Mouse (Mus musculus): ENCODE measurements at regions not wholly inside any gene's neighbourhood (a gene's known extent, or its start where the extent isn't known, plus 50 kb on each side); places are given as distances from the start of the nearest gene placed in this dataset.
"Not testable (repeated sequence)": the region's sequence is repeated elsewhere in the genome, so short reads cannot be mapped to it uniquely, and the experiment has no call there.

DNA sequence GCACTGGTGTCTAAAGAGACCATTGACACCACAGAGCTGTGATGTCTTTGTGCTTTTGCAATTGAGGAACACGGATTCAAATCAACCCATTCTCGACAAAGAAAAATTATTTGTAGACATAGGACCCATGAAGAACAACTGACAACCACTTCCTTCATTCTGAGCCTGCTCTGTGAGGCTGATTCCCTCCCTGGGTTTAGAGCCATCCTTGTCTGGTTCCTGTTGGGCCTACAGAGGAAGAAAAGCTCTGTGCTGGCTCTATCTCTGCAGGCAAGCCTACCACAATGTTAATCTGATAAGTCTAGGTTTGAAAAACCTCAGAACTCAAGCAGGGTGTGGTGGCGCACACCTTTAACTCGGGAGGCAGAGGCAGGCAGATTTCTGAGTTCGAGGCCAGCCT lies 84.2 kb upstream of the Tbl1xr1 start:
- no peak for DNase-seq (ENCODE audit: low spot score in 2 of 2)

DNA sequence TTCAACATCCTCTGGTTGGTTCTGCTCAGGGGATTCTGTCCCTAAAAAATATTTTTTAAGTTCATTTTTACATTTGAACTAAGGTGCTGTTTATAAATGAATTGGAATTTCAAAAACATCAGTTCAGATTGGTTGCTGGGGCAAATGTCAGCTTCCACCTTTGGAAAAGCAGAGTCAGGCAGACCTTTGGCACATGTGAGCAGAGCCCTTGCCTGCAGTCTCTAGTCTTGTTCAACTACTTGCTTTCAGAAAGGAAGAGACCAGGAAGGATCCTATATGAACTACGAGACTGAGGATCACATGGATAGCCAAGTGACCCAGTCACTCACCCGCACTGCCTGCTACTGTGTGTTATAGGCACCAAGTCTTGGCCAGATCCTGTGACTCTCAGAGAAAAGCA lies 82.5 kb upstream of the Tbl1xr1 start:
- DNase-seq (ENCODE audit: low spot score in 2 of 2), result no peak

DNA sequence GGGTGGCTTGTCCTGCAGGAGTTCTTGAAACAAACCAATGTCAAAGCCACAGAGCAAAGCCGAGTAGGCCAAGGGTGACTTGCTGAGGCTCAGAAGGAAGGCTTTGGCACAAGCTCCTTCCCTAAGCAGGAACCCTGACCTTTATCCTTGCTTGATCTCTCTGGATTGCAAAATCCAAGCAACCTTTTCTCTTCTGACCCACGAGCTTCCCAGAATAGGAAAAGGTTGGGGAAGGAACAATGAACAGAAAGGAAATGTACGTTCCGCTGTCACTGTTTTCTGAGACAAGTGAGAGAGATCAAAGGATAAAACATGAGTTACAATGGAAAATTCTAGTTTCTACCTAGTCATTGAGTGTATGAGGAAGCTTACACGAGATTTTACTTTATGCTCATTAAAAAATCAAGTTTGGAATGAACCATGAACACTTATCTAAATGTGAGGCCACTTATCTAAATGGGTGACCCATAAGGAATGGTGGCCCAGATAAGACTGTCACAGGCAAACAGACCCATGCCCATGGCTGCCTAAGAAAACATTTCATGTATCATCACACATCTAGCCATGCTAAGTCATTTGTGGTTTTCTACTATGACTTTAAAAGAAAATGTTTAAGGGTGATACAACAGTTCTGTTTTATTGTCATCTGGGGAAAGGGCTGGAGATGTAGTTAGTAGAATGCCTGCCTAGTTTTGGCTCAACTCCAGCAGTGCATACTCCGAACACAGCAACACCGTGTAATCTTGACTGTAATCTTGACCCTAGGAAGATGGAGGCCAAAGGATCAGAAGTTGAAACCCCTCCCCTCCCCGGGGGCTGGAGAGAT lies 80.7 kb upstream of the Tbl1xr1 start:
- no peak for DNase-seq (ENCODE audit: low spot score in 2 of 2)

DNA sequence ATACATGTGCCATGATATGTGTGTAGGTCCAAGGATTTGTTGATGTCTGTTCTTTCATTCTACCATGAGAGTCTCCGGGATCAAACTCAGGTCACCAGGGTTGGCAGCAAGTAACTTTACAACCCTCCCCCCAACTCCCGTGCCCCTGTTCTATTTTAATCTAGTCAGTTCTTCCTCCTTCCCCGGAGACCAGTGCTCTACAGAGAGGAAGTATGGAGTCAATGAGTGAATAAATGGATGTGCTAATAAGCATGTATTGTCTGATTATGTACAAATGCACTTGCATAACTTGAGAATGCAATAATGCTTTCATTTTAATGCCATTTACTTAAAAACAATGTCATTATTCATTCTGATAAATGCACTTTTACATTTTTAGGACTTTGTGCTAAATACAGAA lies 79.1 kb upstream of the Tbl1xr1 start:
- DNase-seq (ENCODE audit: low spot score in 2 of 2), result no peak

DNA sequence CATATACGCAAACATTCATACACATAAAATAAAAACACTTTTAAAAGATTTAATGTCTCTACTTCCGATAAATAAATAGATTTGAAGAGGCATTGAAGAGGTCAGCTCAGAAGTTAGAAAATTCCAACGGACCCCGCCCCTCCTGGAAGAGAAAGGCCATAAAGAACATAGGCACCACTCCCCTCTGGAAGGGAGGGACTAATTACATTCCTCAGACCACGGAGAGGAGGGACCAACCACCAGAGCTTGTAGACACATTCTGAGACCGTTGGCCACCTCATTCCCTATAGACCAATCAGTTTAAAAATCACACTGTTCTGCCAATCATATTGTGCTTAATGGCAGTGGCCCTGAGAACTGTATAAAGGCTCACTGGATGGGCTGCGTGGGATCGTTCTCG lies 71.0 kb upstream of the Tbl1xr1 start:
- no peak for DNase-seq (ENCODE audit: low spot score in 2 of 2)

DNA sequence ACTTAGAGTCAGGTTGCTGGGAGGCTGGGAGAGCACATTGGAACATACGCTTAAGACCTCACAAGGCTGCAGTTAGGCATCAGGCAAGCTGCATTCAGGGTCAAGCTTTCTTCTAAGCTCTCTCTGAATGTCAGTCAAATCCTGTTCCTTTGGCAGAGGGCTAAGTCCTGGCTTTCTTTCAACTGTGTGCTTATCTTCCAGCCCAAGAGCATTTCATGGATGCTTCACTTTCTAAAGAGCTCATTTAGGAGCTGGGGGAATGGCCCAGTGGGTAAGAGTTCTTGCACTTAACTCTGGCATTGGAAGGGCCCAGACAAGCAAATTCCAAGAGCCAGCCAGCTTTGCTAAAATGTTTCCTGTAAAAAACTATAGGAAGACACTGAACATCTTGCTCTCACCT lies 70.3 kb upstream of the Tbl1xr1 start:
- no peak for DNase-seq (ENCODE audit: low spot score in 2 of 2)

DNA sequence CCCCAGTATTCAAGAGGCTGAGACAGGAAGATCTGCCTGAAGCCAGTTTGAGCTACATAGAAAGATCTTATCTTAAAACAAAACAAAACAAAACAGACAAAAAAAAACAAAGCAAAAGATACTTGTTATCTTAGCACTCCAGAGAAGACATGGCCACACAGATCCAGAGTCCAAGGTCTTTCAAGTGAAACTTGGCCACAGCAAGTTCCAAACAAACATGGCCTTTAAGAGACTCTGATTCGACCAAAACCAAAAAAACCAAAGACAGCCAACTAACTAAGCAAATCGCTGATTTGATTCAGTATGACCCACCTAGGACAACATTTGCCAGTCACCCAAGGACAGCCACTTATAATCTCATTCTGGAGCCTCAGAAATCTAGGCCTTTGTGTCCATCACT lies 69.8 kb upstream of the Tbl1xr1 start:
- DNase-seq (ENCODE audit: low spot score in 2 of 2), result no peak

DNA sequence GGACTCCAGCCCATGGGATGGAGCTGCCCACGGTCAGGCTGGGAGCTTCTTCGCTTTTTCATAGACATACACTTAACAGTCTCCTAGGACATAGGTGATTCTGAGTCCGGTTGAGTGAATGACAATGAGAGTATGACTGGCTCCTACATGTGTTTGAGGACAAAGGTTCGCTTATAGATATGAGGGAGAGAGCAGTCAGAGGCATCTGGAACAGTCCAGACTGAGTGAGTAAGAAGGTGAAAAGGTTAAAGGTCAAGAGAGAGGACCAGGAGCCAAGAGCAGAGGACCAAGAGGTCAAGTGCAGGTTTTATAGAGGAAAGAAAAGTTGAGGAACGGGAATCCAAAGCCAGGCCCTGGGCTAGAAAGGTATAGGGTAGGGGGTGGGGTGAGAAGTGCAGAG lies 68.7 kb upstream of the Tbl1xr1 start:
- no peak for DNase-seq (ENCODE audit: low spot score in 2 of 2)

DNA sequence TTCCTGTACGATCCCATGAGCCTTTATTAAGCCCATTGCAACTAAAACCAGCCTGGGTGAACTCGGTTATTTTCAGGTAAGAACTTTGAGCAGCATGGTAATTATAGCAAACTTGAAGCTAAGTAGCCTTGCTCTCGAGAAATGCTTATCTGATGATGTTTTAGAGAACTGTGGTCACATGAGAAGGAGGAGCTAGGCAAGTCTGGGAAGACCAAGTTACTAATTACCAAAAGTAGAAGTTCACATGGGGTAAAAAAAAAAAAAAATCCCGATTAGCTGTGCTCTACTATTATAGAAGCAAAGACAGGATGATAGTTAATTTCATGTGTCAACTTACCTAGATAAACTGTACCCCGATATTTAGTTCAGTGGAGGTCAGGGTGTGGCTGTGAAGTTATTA lies 68.0 kb upstream of the Tbl1xr1 start:
- no peak for DNase-seq (ENCODE audit: low spot score in 2 of 2)

DNA sequence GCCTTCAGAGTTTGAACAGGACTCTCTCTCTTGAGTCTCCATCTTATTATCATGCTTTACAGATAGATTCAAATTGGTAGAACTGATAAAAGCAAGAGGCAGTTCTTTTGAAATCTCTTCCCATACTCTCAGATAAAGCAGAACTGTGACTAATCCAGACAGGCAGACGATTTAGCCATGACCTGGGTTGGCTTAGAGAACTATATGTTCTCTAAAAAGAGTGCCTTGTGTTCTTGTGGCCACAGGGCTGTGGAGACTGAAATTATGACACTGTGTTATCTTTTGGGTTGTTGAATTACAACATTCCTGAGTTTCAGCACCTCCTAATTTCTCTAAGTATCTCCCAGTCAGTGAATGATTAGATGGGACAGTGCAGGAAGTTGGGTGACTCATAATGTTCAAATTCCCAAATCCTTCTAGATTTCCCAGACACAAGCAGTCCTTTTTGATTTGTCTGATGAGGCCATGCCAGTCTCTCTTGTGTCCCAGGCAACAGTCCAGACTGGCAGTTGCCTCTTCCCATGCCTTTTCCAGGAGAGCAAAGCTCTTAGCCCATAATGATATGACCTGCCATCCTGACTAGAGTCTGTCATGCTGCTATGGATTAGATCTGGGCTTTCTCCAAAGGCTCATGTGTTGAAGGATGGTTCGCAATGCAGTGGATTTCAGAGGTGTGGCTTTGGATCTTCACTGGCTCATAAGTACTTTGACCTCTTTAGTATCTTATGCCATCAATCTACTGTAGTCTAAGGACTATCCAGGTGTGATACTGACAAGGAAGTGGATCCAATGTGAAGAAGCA lies 66.4 kb upstream of the Tbl1xr1 start:
- DNase-seq (ENCODE audit: low spot score in 2 of 2), result no peak

DNA sequence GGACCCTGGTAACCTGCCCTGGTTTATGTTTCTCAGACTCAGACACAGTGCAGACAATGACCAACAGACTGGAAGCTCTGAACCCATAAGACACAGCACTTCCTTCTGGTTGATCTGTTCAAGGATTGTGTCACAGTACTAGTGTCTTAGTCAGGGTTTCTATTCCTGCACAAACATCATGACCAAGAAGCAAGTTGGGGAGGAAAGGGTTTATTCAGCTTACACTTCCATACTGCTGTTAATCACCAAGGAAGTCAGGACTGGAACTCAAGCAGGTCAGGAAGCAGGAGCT lies 65.8 kb upstream of the Tbl1xr1 start:
- not testable (repeated sequence) for DNase-seq (ENCODE audit: low spot score in 2 of 2)

DNA sequence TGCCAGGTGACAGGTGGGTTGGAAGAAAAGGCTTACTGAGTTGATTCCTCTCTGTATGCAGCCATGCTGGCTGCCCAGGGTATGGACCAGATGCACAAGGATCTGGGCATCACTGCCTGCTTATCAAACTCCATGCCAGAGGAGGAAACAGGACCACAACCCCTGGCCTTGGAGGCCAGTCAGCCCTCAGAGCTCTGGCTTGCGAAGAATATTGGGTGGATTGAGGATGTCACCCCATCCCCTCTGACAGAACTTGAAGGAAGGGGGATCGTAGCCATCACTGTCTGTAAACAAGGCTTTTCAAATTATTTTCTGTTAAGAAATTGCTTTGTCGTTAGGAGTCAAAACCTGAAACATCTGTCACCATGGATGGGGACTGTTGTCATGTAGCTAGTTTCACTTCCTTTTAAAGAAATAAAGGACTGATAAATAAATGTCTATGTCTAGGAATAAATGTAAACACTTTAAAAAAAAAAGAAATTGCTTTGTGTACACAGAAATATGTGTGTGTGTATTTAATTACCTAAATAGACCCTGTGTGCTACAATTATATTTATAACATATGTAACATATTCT lies 55.0 kb upstream of the Tbl1xr1 start:
- DNase-seq (ENCODE audit: low spot score in 2 of 2), result no peak

DNA sequence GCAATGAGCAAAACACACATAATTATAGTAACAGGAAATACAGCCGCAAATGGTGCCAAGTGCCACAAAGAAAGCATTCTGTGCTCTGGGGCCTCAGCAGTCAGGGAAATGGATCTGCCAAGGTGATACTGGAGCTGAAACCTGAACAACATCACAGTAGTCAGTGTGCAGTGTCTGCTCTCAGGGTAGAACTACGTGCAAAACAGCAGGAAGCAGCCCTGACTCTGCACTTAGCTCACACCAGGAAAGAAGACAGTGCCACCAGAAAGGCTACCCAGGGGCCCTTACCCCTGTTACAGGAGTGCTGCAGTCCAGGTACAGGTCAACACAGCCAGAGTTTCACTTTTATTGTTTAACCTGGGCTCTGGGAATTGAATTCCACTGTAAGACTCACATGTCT lies 54.0 kb upstream of the Tbl1xr1 start:
- DNase-seq (ENCODE audit: low spot score in 2 of 2), result no peak

DNA sequence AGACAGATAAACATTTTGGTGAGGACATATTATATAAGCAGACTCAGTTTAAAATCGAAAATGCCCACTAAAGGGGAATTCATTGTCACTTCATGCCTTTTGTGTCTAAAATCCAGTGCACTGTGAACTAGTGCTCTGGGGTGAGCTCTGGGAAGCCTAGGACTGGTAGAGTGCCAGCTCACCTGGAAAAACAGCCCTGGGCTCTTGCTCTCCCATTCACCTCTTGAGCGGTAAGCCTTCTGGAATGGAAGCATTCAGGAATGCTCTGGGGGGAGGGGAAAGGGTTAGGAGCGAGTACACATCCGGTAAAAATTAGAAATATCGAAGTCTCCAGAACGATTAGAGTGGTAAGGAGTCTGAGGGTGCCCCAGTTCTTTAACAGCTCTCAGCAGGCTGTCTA lies 53.4 kb upstream of the Tbl1xr1 start:
- DNase-seq (ENCODE audit: low spot score in 2 of 2), result no peak

DNA sequence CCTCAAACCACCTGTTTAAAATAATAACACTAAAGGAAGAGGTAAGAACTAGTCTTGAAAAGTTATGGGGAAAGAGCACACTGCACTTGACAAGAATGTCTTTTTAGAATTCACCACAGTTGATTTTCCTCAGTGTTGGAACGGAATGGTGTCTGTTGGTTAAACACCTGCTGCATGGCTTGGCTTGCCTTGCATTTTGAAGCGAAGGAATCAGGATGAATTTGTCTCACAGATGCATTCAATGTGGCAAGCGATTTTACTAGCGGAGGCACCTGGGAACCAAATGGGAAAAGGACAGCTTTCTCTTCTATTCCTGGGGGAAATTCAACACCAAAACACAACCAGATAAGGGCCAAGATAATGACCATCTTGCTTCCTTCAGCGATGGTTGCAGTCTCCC lies 52.9 kb upstream of the Tbl1xr1 start:
- DNase-seq (ENCODE audit: low spot score in 2 of 2), result no peak

DNA sequence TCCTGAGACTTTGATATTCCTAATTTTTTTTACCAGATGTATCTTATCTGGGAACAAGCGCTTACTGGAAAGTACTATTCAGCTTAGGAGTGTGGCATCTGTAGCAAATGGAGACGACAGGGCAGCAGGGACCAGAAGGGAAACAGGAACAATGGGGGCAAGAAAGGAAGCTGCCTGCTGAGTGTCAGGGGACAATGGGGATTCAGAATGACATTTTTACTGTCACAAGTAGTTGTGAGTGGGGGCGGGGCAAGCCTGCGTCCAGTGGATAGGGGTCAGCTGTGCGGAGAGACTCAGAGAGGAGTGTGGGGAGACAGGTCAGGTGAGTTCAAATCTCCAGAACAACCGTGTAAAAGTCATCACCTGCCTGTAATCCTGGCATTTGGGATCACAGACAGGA lies 52.3 kb upstream of the Tbl1xr1 start:
- DNase-seq (ENCODE audit: low spot score in 2 of 2), result no peak

DNA sequence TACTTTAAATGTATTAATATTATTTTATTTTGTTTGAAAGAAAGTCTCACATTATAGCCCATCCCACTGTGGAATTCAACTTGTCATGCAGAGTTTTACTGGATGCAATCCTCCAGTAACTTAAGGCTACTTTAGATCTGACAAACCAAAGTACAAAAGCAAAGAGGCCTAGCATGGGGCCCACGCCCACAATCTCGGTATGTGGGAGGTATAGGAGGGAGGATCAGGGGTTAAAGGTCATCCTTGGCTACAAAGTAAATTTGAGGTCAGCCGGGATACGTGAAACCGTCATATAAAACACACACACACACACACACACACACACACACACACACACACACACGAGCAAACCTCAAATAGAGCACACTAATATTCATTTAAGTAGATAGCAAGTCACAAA lies 51.3 kb upstream of the Tbl1xr1 start:
- DNase-seq (ENCODE audit: low spot score in 2 of 2), result no peak

DNA sequence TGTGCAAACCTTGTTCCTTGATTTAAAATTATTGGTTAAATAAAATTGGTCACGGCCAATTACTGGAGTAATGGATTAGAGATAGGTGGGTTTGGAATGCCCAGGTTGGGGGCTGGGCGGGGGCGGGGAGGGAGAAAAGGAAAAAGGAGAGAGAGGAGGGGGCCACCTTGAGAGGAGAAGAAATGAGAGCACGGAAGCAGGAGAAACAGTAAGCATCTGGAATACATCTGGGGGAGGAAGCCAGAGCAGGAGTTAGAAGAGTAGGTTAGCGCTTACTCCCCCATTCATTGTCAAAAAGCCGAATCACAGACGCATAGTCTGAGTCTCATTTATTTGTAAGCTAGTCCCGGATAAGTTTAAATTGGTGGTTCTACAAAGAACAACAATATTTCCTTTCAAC lies 50.8 kb upstream of the Tbl1xr1 start:
- no peak for DNase-seq (ENCODE audit: low spot score in 2 of 2)
